Mouse (Mus musculus) CH12.LX (cell line): ENCODE measurements at regions not wholly inside any gene's neighbourhood (a gene's known extent, or its start where the extent isn't known, plus 50 kb on each side); places are given as distances from the start of the nearest gene placed in this dataset.

Source experiments
- DNase-seq: peaks from one replicate; pipeline ENCODE4 v3.0.0-alpha.2; 2013; ENCODE audit errors: extremely low read depth
- H3K27ac ChIP-seq: 2 replicates; pipeline ENCODE4 v1.5.1; 2012; ENCODE audit warnings: low read depth, mild to moderate bottlenecking, control low read depth, moderate library complexity; ENCODE audit not compliant: insufficient read depth
- H3K27me3 ChIP-seq: replicated peaks from 2 replicates; pipeline ENCODE3; 2012; ENCODE audit warnings: inconsistent platforms
- H3K36me3 ChIP-seq, 2 experiments: replicated peaks in 1 of 2; 2 replicates each; pipeline versions ENCODE3 to v1.6.1; 2012; ENCODE audit warnings: inconsistent platforms in 1 of 2, low read length in 1 of 2, mild to moderate bottlenecking in 1 of 2, mixed read lengths in 1 of 2, moderate library complexity in 1 of 2; ENCODE audit not compliant: control insufficient read depth in 1 of 2, insufficient read depth in 1 of 2
- H3K4me1 ChIP-seq, 2 experiments: 2 replicates each; pipeline ENCODE4 v1.6.1; 2012; ENCODE audit warnings: inconsistent platforms in 1 of 2, moderate library complexity in 1 of 2; ENCODE audit not compliant: insufficient read depth in 2 of 2, control insufficient read depth in 1 of 2
- H3K4me2 ChIP-seq: 2 replicates; pipeline ENCODE4 v1.6.1; 2012; ENCODE audit warnings: low read depth, mild to moderate bottlenecking, control low read depth; ENCODE audit not compliant: poor library complexity, insufficient read depth, severe bottlenecking
- H3K4me3 ChIP-seq, 3 experiments: fragments of 150-350 bp in 1 of 3; sonication (generic) in 1 of 3; replicated peaks in 1 of 3; 2 replicates each; pipeline versions ENCODE3 to v1.5.1; 2011 to 2012; ENCODE audit warnings: low read depth in 2 of 3, low read length in 2 of 3, mild to moderate bottlenecking in 2 of 3, moderate library complexity in 2 of 3, control low read depth in 1 of 3, improper control_type of control experiment in 1 of 3, inconsistent platforms in 1 of 3, mixed read lengths in 1 of 3; ENCODE audit not compliant: poor library complexity in 1 of 3
- H3K79me2 ChIP-seq: replicated peaks from 2 replicates; pipeline ENCODE4 v1.6.1; 2012; ENCODE audit warnings: mild to moderate bottlenecking, moderate library complexity; ENCODE audit not compliant: control insufficient read depth, poor library complexity, insufficient read depth, severe bottlenecking; ENCODE audit errors: extremely low read depth
- H3K9ac ChIP-seq: 2 replicates; pipeline ENCODE4 v1.6.1; 2012; ENCODE audit warnings: low read depth, mild to moderate bottlenecking, control low read depth, moderate library complexity; ENCODE audit not compliant: insufficient read depth
- H3K9me3 ChIP-seq: replicated peaks from 2 replicates; pipeline ENCODE3; 2012; ENCODE audit warnings: low read length, inconsistent platforms, mixed read lengths
- BHLHE40 ChIP-seq: IDR thresholded peaks from 2 replicates; pipeline ENCODE4 v1.6.1; 2011; ENCODE audit warnings: mild to moderate bottlenecking, low read depth, low read length, improper control_type of control experiment
- CHD1 ChIP-seq: IDR thresholded peaks from 2 replicates; pipeline ENCODE4 v1.6.1; 2012; ENCODE audit warnings: low read depth, low read length, improper control_type of control experiment, inconsistent platforms
- CHD2 ChIP-seq: IDR thresholded peaks from 2 replicates; pipeline ENCODE4 v1.6.1; 2011; ENCODE audit warnings: low read length, improper control_type of control experiment
- E2F4 ChIP-seq: IDR thresholded peaks from 2 replicates; pipeline ENCODE4 v1.6.1; 2011; ENCODE audit warnings: low read depth, low read length, improper control_type of control experiment; ENCODE audit not compliant: insufficient replicate concordance
- ELF1 ChIP-seq: IDR thresholded peaks from 2 replicates; pipeline ENCODE4 v1.6.1; 2014; ENCODE audit warnings: low read depth, mild to moderate bottlenecking, inconsistent platforms, low read length, improper control_type of control experiment
- EP300 ChIP-seq: IDR thresholded peaks from 2 replicates; pipeline ENCODE4 v1.6.1; 2011; ENCODE audit warnings: low read length, improper control_type of control experiment
- ETS1 ChIP-seq: conservative IDR thresholded peaks from 2 replicates; pipeline ENCODE4 v1.6.1; 2012; ENCODE audit warnings: low read depth, mild to moderate bottlenecking, inconsistent platforms, low read length, improper control_type of control experiment, moderate library complexity
- GABPA ChIP-seq: IDR thresholded peaks from 2 replicates; pipeline ENCODE4 v1.6.1; 2012; ENCODE audit warnings: low read depth, low read length, improper control_type of control experiment, inconsistent platforms; ENCODE audit not compliant: insufficient replicate concordance
- HCFC1 ChIP-seq: IDR thresholded peaks from 2 replicates; pipeline ENCODE4 v1.6.1; 2012; ENCODE audit warnings: low read depth, mild to moderate bottlenecking, inconsistent platforms, low read length, improper control_type of control experiment
- JUN ChIP-seq: IDR thresholded peaks from 2 replicates; pipeline ENCODE4 v1.6.1; 2011; ENCODE audit warnings: low read depth, mild to moderate bottlenecking, low read length, improper control_type of control experiment, moderate library complexity; ENCODE audit not compliant: insufficient read depth
- MAFK ChIP-seq: IDR thresholded peaks from 2 replicates; pipeline ENCODE4 v1.6.1; 2011; ENCODE audit warnings: low read length, improper control_type of control experiment; ENCODE audit not compliant: insufficient replicate concordance
- MAZ ChIP-seq: IDR thresholded peaks from 2 replicates; pipeline ENCODE4 v1.6.1; 2012; ENCODE audit warnings: low read depth, mild to moderate bottlenecking, inconsistent platforms, low read length, improper control_type of control experiment, moderate library complexity
- MEF2A ChIP-seq: IDR thresholded peaks from 2 replicates; pipeline ENCODE4 v1.6.1; 2014; ENCODE audit warnings: low read depth, mild to moderate bottlenecking, inconsistent platforms, low read length, improper control_type of control experiment, borderline replicate concordance
- MXI1 ChIP-seq: IDR thresholded peaks from 2 replicates; pipeline ENCODE4 v1.6.1; 2011; ENCODE audit warnings: mild to moderate bottlenecking, low read depth, low read length, improper control_type of control experiment
- MYC ChIP-seq: IDR thresholded peaks from 2 replicates; pipeline ENCODE4 v1.6.1; 2011; ENCODE audit warnings: low read depth, mild to moderate bottlenecking, improper control_type of control experiment, low read length
- POLR2AphosphoS2 ChIP-seq: IDR thresholded peaks from 2 replicates; pipeline ENCODE4 v1.6.1; 2011; ENCODE audit warnings: low read depth, low read length, improper control_type of control experiment
- RAD21 ChIP-seq: IDR thresholded peaks from 2 replicates; pipeline ENCODE4 v1.6.1; 2011; ENCODE audit warnings: low read depth, mild to moderate bottlenecking, low read length, improper control_type of control experiment, moderate library complexity
- TBP ChIP-seq: conservative IDR thresholded peaks from 2 replicates; pipeline ENCODE4 v1.6.1; 2011; ENCODE audit warnings: low read depth, low read length, improper control_type of control experiment
- USF1 ChIP-seq: IDR thresholded peaks from 2 replicates; pipeline ENCODE4 v1.6.1; 2014; ENCODE audit warnings: low read depth, mild to moderate bottlenecking, inconsistent platforms, low read length, improper control_type of control experiment
- ZC3H11A ChIP-seq: IDR thresholded peaks from 2 replicates; pipeline ENCODE4 v1.6.1; 2012; ENCODE audit warnings: low read depth, mild to moderate bottlenecking, inconsistent platforms, low read length, improper control_type of control experiment
- ZMIZ1 ChIP-seq: IDR thresholded peaks from 2 replicates; pipeline ENCODE4 v1.6.1; 2012; ENCODE audit warnings: low read depth, mild to moderate bottlenecking, inconsistent platforms, low read length, improper control_type of control experiment
- dilution Hi-C: fragments of 300-500 bp; cut with MboI; formaldehyde crosslinking; loops from 2 replicates; pipeline ENCODE4 v1.14.3; 2020; ENCODE audit warnings: low sequenced_read_pairs; ENCODE audit not compliant: extremely low pct_unique_long_range_greater_than_20kb, extremely low pct_ligation_motif_present
- in situ Hi-C: fragments of 300-500 bp; cut with MboI; formaldehyde crosslinking; loops from 3 replicates; pipeline ENCODE4 v1.14.3; 2019; ENCODE audit warnings: low sequenced_read_pairs, low pct_ligation_motif_present, low pct_unique_long_range_greater_than_20kb, mixed read lengths

DNA sequence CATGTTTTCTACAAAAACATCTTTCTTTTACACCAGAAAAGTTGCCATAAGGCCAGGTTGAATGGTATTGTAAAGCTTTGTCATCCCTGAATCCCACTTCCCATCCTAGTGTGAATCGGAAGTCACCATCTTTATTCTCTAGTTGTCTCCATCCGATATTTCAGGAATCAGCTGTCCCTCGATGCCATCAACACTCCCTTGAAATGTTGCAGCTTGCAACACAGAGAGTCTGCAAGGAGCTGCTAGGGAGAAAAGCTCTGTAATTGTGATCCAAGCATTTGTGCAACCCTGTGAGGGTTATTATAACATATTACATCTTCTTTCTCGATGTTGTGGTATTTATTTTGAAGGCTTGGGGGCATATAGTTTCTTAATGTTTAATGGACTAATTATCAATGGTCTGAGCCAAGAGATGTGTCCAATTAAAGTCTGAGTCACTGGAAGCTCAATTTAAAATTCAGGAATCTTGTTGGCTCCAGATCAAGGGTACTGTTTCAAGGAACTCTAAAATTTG, 374.4 kb upstream of the Cd180 start:
- dilution Hi-C loops = no loop called here
- Histone ChIP-seq H3K79me2 (no peaks in the 10 kb centered on the region), H3K27me3 (no peaks in the 10 kb centered on the region), H3K4me2 (no peak overlapping the region), H3K9ac (no peak overlapping the region), H3K4me1 (no peaks in the 10 kb centered on the region), H3K36me3 (no peaks in the 10 kb centered on the region), H3K9me3 (no peaks in the 10 kb centered on the region), H3K27ac (no peak overlapping the region), H3K4me3 (no peak overlapping the region)
- in situ Hi-C loops = no loop called here
- DNase-seq = no peak
- TF ChIP-seq ETS1 (no peak), ELF1 (no peak), MAZ (no peak), MAFK (no peak), MYC (no peak), POLR2AphosphoS2 (no peak), TBP (no peak), ZMIZ1 (no peak), CHD1 (no peak), MXI1 (no peak), USF1 (no peak), BHLHE40 (no peak), MEF2A (no peak), HCFC1 (no peak), EP300 (no peak), E2F4 (no peak), RAD21 (no peak), GABPA (no peak), JUN (no peak)

DNA sequence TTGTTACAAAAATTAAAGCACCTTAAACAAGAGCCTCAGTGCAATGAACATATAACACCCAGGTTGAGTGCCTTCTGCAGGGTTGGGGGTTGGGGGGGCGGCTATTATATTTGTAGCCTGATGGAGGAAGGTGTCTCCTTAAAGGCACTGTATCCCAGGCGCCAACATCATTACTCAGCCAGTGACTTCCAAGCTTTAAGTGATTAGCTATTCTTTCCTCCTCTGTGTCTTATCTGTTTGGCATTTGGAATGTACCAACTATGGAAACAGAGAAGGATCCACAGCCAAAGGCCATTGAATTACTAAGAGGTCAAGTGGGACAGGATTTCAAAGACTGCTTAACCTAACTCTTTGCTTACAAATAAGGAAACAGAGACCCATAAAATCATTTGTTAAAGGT, 373.9 kb upstream of the Cd180 start:
- Histone ChIP-seq H3K4me1 (no peaks in the 10 kb centered on the region), H3K36me3 (no peaks in the 10 kb centered on the region), H3K4me3 (no peak overlapping the region), H3K27ac (no peak overlapping the region), H3K9me3 (no peaks in the 10 kb centered on the region), H3K27me3 (no peaks in the 10 kb centered on the region), H3K79me2 (no peaks in the 10 kb centered on the region), H3K9ac (no peak overlapping the region), H3K4me2 (no peak overlapping the region)
- TF ChIP-seq JUN (no peak), ZC3H11A (no peak), CHD2 (no peak), ELF1 (no peak)
- in situ Hi-C loops (no loop called here), dilution Hi-C loops (no loop called here)
- no peak for DNase-seq
